Mouse (Mus musculus): ENCODE measurements at regions not wholly inside any gene's neighbourhood (a gene's known extent, or its start where the extent isn't known, plus 50 kb on each side); places are given as distances from the start of the nearest gene placed in this dataset.

GRCm38 (mm10) chr13:4791139-4791538, 182.2 kb upstream of the Akr1e1 start:
- TF ChIP-seq CTCF (conservative IDR thresholded peaks at IDR 0.05 in 1 of 2, IDR thresholded peaks at IDR 0.05 in 1 of 2; ENCODE audit: low read depth in 2 of 2, low read length in 2 of 2) (no peak), EP300 (IDR thresholded peaks at IDR 0.05; ENCODE audit: low read length) (no peak)
